Mouse (Mus musculus): Measurements from ENCODE around the gene Pdf. TPM values are rescaled to one million over a fixed set of nuclear protein-coding genes. Genes with fewer than 3 reads are reported as not detected.
A peak's percentile ranks its signal among the peaks of the same experiment; 100 is the strongest.

Gene Pdf
- polyA plus RNA-seq, 1 experiment: 31.1 TPM

GRCm38 (mm10) chr8:107031577-107032090, 16.8 kb downstream of the Pdf start:
- peak overlapping the region; percentile 35 for H3K4me3 ChIP-seq
- peak overlapping the region; percentile 74 for H3K4me2 ChIP-seq (ENCODE audit: low read depth)
- H3K79me2 ChIP-seq (ENCODE audit: control insufficient read depth, insufficient read depth): peaks cover 34% of the 10 kb centered on the region
- H3K36me3 ChIP-seq (ENCODE audit: control insufficient read depth, insufficient read depth): no peaks in the 10 kb centered on the region
- H3ac ChIP-seq (ENCODE audit: control insufficient read depth, insufficient read length): peak overlapping the region; percentile 82
- TF ChIP-seq SRF (IDR thresholded peaks at IDR 0.05; ENCODE audit: control insufficient read depth, insufficient read length, low read depth) (no peak), CEBPB (IDR thresholded peaks at IDR 0.05; ENCODE audit: insufficient read depth, poor library complexity, severe bottlenecking) (no peak), REST (IDR thresholded peaks at IDR 0.05; ENCODE audit: insufficient read depth, insufficient read length) (no peak), USF1 (IDR thresholded peaks at IDR 0.05; ENCODE audit: low read depth) (no peak), MAX (IDR thresholded peaks at IDR 0.05; ENCODE audit: low read depth) (no peak), MYOD1 (IDR thresholded peaks at IDR 0.05; ENCODE audit: control insufficient read depth in 1 of 3, insufficient read length in 2 of 3, low read depth in 2 of 3) (no peak), MYOG (IDR thresholded peaks at IDR 0.05; ENCODE audit: control insufficient read depth in 1 of 3, insufficient read depth in 1 of 3, insufficient read length in 2 of 3, low read depth in 2 of 3) (no peak), TCF12 (IDR thresholded peaks at IDR 0.05; ENCODE audit: insufficient read depth, poor library complexity, severe bottlenecking) (no peak), POLR2AphosphoS2 (IDR thresholded peaks at IDR 0.05; ENCODE audit: insufficient read length, low read depth) (no peak), TCF3 (IDR thresholded peaks at IDR 0.05; ENCODE audit: insufficient read length, low read depth) (no peak)
- no peaks in the 10 kb centered on the region for H3K27me3 ChIP-seq (ENCODE audit: control insufficient read depth, insufficient read depth, insufficient read length)

- Histone ChIP-seq H3K27me3 (ENCODE audit: control insufficient read depth, insufficient read depth, insufficient read length) (no peaks in the 10 kb centered on the region), H3K79me2 (ENCODE audit: control insufficient read depth, insufficient read depth) (peaks cover 34% of the 10 kb centered on the region), H3K4me2 (ENCODE audit: low read depth) (peak within 1 kb of the TSS; percentile 74), H3K4me3 (peak within 1 kb of the TSS; percentile 35), H3K36me3 (ENCODE audit: control insufficient read depth, insufficient read depth) (no peaks in the 10 kb centered on the region), H3ac (ENCODE audit: control insufficient read depth, insufficient read length) (peak within 1 kb of the TSS; percentile 82)
- TF ChIP-seq TCF12 (IDR thresholded peaks at IDR 0.05; ENCODE audit: insufficient read depth, poor library complexity, severe bottlenecking): no peak
- no peak for TF ChIP-seq MAX (IDR thresholded peaks at IDR 0.05; ENCODE audit: low read depth)
- no peak for TF ChIP-seq CEBPB (IDR thresholded peaks at IDR 0.05; ENCODE audit: insufficient read depth, poor library complexity, severe bottlenecking)
- no peak for TF ChIP-seq USF1 (IDR thresholded peaks at IDR 0.05; ENCODE audit: low read depth)
- TF ChIP-seq SRF (IDR thresholded peaks at IDR 0.05; ENCODE audit: control insufficient read depth, insufficient read length, low read depth): peak; percentile 23
- peak; percentile 80 for TF ChIP-seq POLR2AphosphoS2 (IDR thresholded peaks at IDR 0.05; ENCODE audit: insufficient read length, low read depth)
- TF ChIP-seq POLR2A (IDR thresholded peaks at IDR 0.05; ENCODE audit: insufficient read length, low read depth): peak; percentile 90
- TF ChIP-seq MYOD1 (IDR thresholded peaks at IDR 0.05; ENCODE audit: control insufficient read depth in 1 of 3, insufficient read length in 2 of 3, low read depth in 2 of 3): peak in 1 of 3 experiments; percentile 16
- peak in 1 of 3 experiments; percentile 18 for TF ChIP-seq MYOG (IDR thresholded peaks at IDR 0.05; ENCODE audit: control insufficient read depth in 1 of 3, insufficient read depth in 1 of 3, insufficient read length in 2 of 3, low read depth in 2 of 3)
- no peak for TF ChIP-seq TCF3 (IDR thresholded peaks at IDR 0.05; ENCODE audit: insufficient read length, low read depth)
- TF ChIP-seq E2F4 (IDR thresholded peaks at IDR 0.05; ENCODE audit: insufficient read depth): no peak
- no peak for TF ChIP-seq REST (IDR thresholded peaks at IDR 0.05; ENCODE audit: insufficient read depth, insufficient read length)
Measured at GRCm38 (mm10) chr8:107030650-107031576, 17.5 kb downstream of the Pdf start, which contains the start of gene Vps4a. TSS of gene Vps4a (plus strand) at chr8:107031222.

- TF ChIP-seq POLR2AphosphoS2 (IDR thresholded peaks at IDR 0.05; ENCODE audit: insufficient read length, low read depth): no peak
- no peak for TF ChIP-seq MYOG (IDR thresholded peaks at IDR 0.05; ENCODE audit: control insufficient read depth in 1 of 3, insufficient read depth in 1 of 3, insufficient read length in 2 of 3, low read depth in 2 of 3)
- TF ChIP-seq SRF (IDR thresholded peaks at IDR 0.05; ENCODE audit: control insufficient read depth, insufficient read length, low read depth): no peak
- TF ChIP-seq MAX (IDR thresholded peaks at IDR 0.05; ENCODE audit: low read depth): no peak
- no peak for TF ChIP-seq USF1 (IDR thresholded peaks at IDR 0.05; ENCODE audit: low read depth)
- no peak for TF ChIP-seq REST (IDR thresholded peaks at IDR 0.05; ENCODE audit: insufficient read depth, insufficient read length)
- TF ChIP-seq MYOD1 (IDR thresholded peaks at IDR 0.05; ENCODE audit: control insufficient read depth in 1 of 3, insufficient read length in 2 of 3, low read depth in 2 of 3): no peak
- no peak for TF ChIP-seq TCF12 (IDR thresholded peaks at IDR 0.05; ENCODE audit: insufficient read depth, poor library complexity, severe bottlenecking)
- no peak for TF ChIP-seq TCF3 (IDR thresholded peaks at IDR 0.05; ENCODE audit: insufficient read length, low read depth)
- no peak for TF ChIP-seq E2F4 (IDR thresholded peaks at IDR 0.05; ENCODE audit: insufficient read depth)
- no peak for TF ChIP-seq CEBPB (IDR thresholded peaks at IDR 0.05; ENCODE audit: insufficient read depth, poor library complexity, severe bottlenecking)
- TF ChIP-seq POLR2A (IDR thresholded peaks at IDR 0.05; ENCODE audit: insufficient read length, low read depth): no peak
- Histone ChIP-seq H3K36me3 (ENCODE audit: control insufficient read depth, insufficient read depth) (no peaks in the 10 kb centered on the region), H3K4me3 (no peak overlapping the region), H3ac (ENCODE audit: control insufficient read depth, insufficient read length) (no peak overlapping the region), H3K79me2 (ENCODE audit: control insufficient read depth, insufficient read depth) (peaks cover 30% of the 10 kb centered on the region), H3K27me3 (ENCODE audit: control insufficient read depth, insufficient read depth, insufficient read length) (no peaks in the 10 kb centered on the region), H3K4me2 (ENCODE audit: low read depth) (no peak overlapping the region)
Measured at GRCm38 (mm10) chr8:107030058-107030457, 18.4 kb downstream of the Pdf start.

- Histone ChIP-seq H3K4me3 (no peak overlapping the region), H3K4me2 (ENCODE audit: low read depth) (no peak overlapping the region), H3ac (ENCODE audit: control insufficient read depth, insufficient read length) (no peak overlapping the region), H3K79me2 (ENCODE audit: control insufficient read depth, insufficient read depth) (peaks cover 23% of the 10 kb centered on the region), H3K27me3 (ENCODE audit: control insufficient read depth, insufficient read depth, insufficient read length) (no peaks in the 10 kb centered on the region), H3K36me3 (ENCODE audit: control insufficient read depth, insufficient read depth) (no peaks in the 10 kb centered on the region)
- no peak for TF ChIP-seq TCF3 (IDR thresholded peaks at IDR 0.05; ENCODE audit: insufficient read length, low read depth)
- peak; percentile 42 for TF ChIP-seq USF1 (IDR thresholded peaks at IDR 0.05; ENCODE audit: low read depth)
- TF ChIP-seq POLR2AphosphoS2 (IDR thresholded peaks at IDR 0.05; ENCODE audit: insufficient read length, low read depth): no peak
- TF ChIP-seq REST (IDR thresholded peaks at IDR 0.05; ENCODE audit: insufficient read depth, insufficient read length): no peak
- TF ChIP-seq TCF12 (IDR thresholded peaks at IDR 0.05; ENCODE audit: insufficient read depth, poor library complexity, severe bottlenecking): no peak
- TF ChIP-seq MAX (IDR thresholded peaks at IDR 0.05; ENCODE audit: low read depth): no peak
- TF ChIP-seq SRF (IDR thresholded peaks at IDR 0.05; ENCODE audit: control insufficient read depth, insufficient read length, low read depth): no peak
- TF ChIP-seq POLR2A (IDR thresholded peaks at IDR 0.05; ENCODE audit: insufficient read length, low read depth): no peak
- no peak for TF ChIP-seq CEBPB (IDR thresholded peaks at IDR 0.05; ENCODE audit: insufficient read depth, poor library complexity, severe bottlenecking)
Measured at GRCm38 (mm10) chr8:107029310-107029709, 19.1 kb downstream of the Pdf start.
